Mouse (Mus musculus): Measurements from ENCODE around the gene Thoc6. TPM values are rescaled to one million over a fixed set of nuclear protein-coding genes. Genes with fewer than 3 reads are reported as not detected.

Thoc6 gene
- polyA plus RNA-seq, 1 experiment from 2014 or later, result 58.1 TPM

GRCm38 (mm10) chr17:23660117-23660875 lies 13.4 kb downstream of the Thoc6 start, which contains the start of gene Bicdl2:
TSS of gene Bicdl2 (plus strand) at chr17:23660506.
- WGBS, result 6% methylated on average over 27 of the region's 27 CpGs
- H3K36me3 ChIP-seq (ENCODE audit: control insufficient read depth, insufficient read depth, low read length), result no peaks in the 10 kb centered on the region
- H3K9me3 ChIP-seq (ENCODE audit: control insufficient read depth, low read length), result no peaks in the 10 kb centered on the region
- H3K27ac ChIP-seq (replicated peaks; ENCODE audit: low read depth, low read length), result no peak within 1 kb of the TSS
- peak; percentile 67 for DNase-seq (ENCODE audit: low spot score)
- no peak within 1 kb of the TSS for H3K4me2 ChIP-seq (ENCODE audit: low read depth, severe bottlenecking)
- no peak within 1 kb of the TSS for H3K4me3 ChIP-seq (ENCODE audit: low read depth, low read length)
- ATAC-seq (ENCODE audit: insufficient number of reproducible peaks, low FRiP score, low TSS enrichment, low read depth), result no peak
- H3K27me3 ChIP-seq (ENCODE audit: control insufficient read depth, insufficient read depth, low read length), result peaks cover 22% of the 10 kb centered on the region
- no peak within 1 kb of the TSS for H3K9ac ChIP-seq (ENCODE audit: low read length)
- H3K4me1 ChIP-seq (ENCODE audit: control insufficient read depth, insufficient read depth, low read length), result no peaks in the 10 kb centered on the region

- H3K27me3 ChIP-seq (ENCODE audit: control insufficient read depth, insufficient read depth, low read length), result peaks cover 22% of the 10 kb centered on the region
- no peak overlapping the region for H3K27ac ChIP-seq (replicated peaks; ENCODE audit: low read depth, low read length)
- WGBS, result 79% methylated on average over 3 of the region's 3 CpGs
- ATAC-seq (ENCODE audit: insufficient number of reproducible peaks, low FRiP score, low TSS enrichment, low read depth) (no peak), DNase-seq (ENCODE audit: low spot score) (no peak)
- H3K9me3 ChIP-seq (ENCODE audit: control insufficient read depth, low read length), result no peaks in the 10 kb centered on the region
- H3K4me2 ChIP-seq (ENCODE audit: low read depth, severe bottlenecking), result no peak overlapping the region
- no peak overlapping the region for H3K4me3 ChIP-seq (ENCODE audit: low read depth, low read length)
- H3K36me3 ChIP-seq (ENCODE audit: control insufficient read depth, insufficient read depth, low read length), result no peaks in the 10 kb centered on the region
- H3K4me1 ChIP-seq (ENCODE audit: control insufficient read depth, insufficient read depth, low read length), result no peaks in the 10 kb centered on the region
- no peak overlapping the region for H3K9ac ChIP-seq (ENCODE audit: low read length)
These were observed 15.2 kb downstream of the Thoc6 start for GRCm38 (mm10) chr17:23658450-23658849.

- no peak for DNase-seq (ENCODE audit: low spot score)
- no peaks in the 10 kb centered on the region for H3K4me1 ChIP-seq (ENCODE audit: control insufficient read depth, insufficient read depth, low read length)
- no peaks in the 10 kb centered on the region; the same call in 1 of the 2 replicates for H3K27me3 ChIP-seq (ENCODE audit: control insufficient read depth, insufficient read depth, low read length)
- no peak for ATAC-seq (ENCODE audit: insufficient number of reproducible peaks, low FRiP score, low TSS enrichment, low read depth)
- no peak overlapping the region for H3K4me2 ChIP-seq (ENCODE audit: low read depth, severe bottlenecking)
- no peak overlapping the region for H3K9ac ChIP-seq (ENCODE audit: low read length)
- H3K27ac ChIP-seq (replicated peaks; ENCODE audit: low read depth, low read length), result no peak overlapping the region
- H3K4me3 ChIP-seq (ENCODE audit: low read depth, low read length), result no peak overlapping the region
- 65% methylated on average over 2 of the region's 2 CpGs for WGBS
- no peaks in the 10 kb centered on the region for H3K9me3 ChIP-seq (ENCODE audit: control insufficient read depth, low read length)
- H3K36me3 ChIP-seq (ENCODE audit: control insufficient read depth, insufficient read depth, low read length), result no peaks in the 10 kb centered on the region
These were observed 19.3 kb downstream of the Thoc6 start for GRCm38 (mm10) chr17:23654410-23654809.

GRCm38 (mm10) chr17:23654001-23654400 lies 19.7 kb downstream of the Thoc6 start:
- ATAC-seq (ENCODE audit: insufficient number of reproducible peaks, low FRiP score, low TSS enrichment, low read depth) (no peak), DNase-seq (ENCODE audit: low spot score) (no peak)
- Histone ChIP-seq H3K27ac (replicated peaks; ENCODE audit: low read depth, low read length) (no peak overlapping the region), H3K4me3 (ENCODE audit: low read depth, low read length) (no peak overlapping the region), H3K27me3 (ENCODE audit: control insufficient read depth, insufficient read depth, low read length) (no peaks in the 10 kb centered on the region), H3K36me3 (ENCODE audit: control insufficient read depth, insufficient read depth, low read length) (no peaks in the 10 kb centered on the region), H3K4me2 (ENCODE audit: low read depth, severe bottlenecking) (no peak overlapping the region), H3K9me3 (ENCODE audit: control insufficient read depth, low read length) (no peaks in the 10 kb centered on the region), H3K9ac (ENCODE audit: low read length) (no peak overlapping the region), H3K4me1 (ENCODE audit: control insufficient read depth, insufficient read depth, low read length) (no peaks in the 10 kb centered on the region)
- WGBS, result 60% methylated on average over 6 of the region's 6 CpGs

GRCm38 (mm10) chr17:23653324-23653723 lies 20.4 kb downstream of the Thoc6 start:
- Histone ChIP-seq H3K27me3 (ENCODE audit: control insufficient read depth, insufficient read depth, low read length) (no peaks in the 10 kb centered on the region), H3K36me3 (ENCODE audit: control insufficient read depth, insufficient read depth, low read length) (no peaks in the 10 kb centered on the region), H3K9me3 (ENCODE audit: control insufficient read depth, low read length) (no peaks in the 10 kb centered on the region), H3K9ac (ENCODE audit: low read length) (no peak overlapping the region), H3K27ac (replicated peaks; ENCODE audit: low read depth, low read length) (no peak overlapping the region), H3K4me1 (ENCODE audit: control insufficient read depth, insufficient read depth, low read length) (no peaks in the 10 kb centered on the region), H3K4me3 (ENCODE audit: low read depth, low read length) (no peak overlapping the region), H3K4me2 (ENCODE audit: low read depth, severe bottlenecking) (no peak overlapping the region)
- WGBS, result 86% methylated on average over 1 of the region's 2 CpGs
- no peak for ATAC-seq (ENCODE audit: insufficient number of reproducible peaks, low FRiP score, low TSS enrichment, low read depth)
- DNase-seq (ENCODE audit: low spot score), result no peak

GRCm38 (mm10) chr17:23651363-23651762 lies 22.3 kb downstream of the Thoc6 start:
- Histone ChIP-seq H3K4me2 (ENCODE audit: low read depth, severe bottlenecking) (no peak overlapping the region), H3K4me1 (ENCODE audit: control insufficient read depth, insufficient read depth, low read length) (no peaks in the 10 kb centered on the region), H3K27me3 (ENCODE audit: control insufficient read depth, insufficient read depth, low read length) (no peaks in the 10 kb centered on the region), H3K27ac (replicated peaks; ENCODE audit: low read depth, low read length) (no peak overlapping the region), H3K4me3 (ENCODE audit: low read depth, low read length) (no peak overlapping the region), H3K9me3 (ENCODE audit: control insufficient read depth, low read length) (no peaks in the 10 kb centered on the region), H3K9ac (ENCODE audit: low read length) (no peak overlapping the region), H3K36me3 (ENCODE audit: control insufficient read depth, insufficient read depth, low read length) (no peaks in the 10 kb centered on the region)
- ATAC-seq (ENCODE audit: insufficient number of reproducible peaks, low FRiP score, low TSS enrichment, low read depth) (no peak), DNase-seq (ENCODE audit: low spot score) (no peak)
- 82% methylated on average over 6 of the region's 6 CpGs for WGBS

GRCm38 (mm10) chr17:23645894-23646293 lies 27.8 kb downstream of the Thoc6 start:
- no peaks in the 10 kb centered on the region for H3K4me1 ChIP-seq (ENCODE audit: control insufficient read depth, insufficient read depth, low read length)
- 38% methylated on average over 10 of the region's 10 CpGs for WGBS
- no peak overlapping the region for H3K9ac ChIP-seq (ENCODE audit: low read length)
- H3K4me2 ChIP-seq (ENCODE audit: low read depth, severe bottlenecking), result no peak overlapping the region
- ATAC-seq (ENCODE audit: insufficient number of reproducible peaks, low FRiP score, low TSS enrichment, low read depth) (no peak), DNase-seq (ENCODE audit: low spot score) (no peak)
- H3K27me3 ChIP-seq (ENCODE audit: control insufficient read depth, insufficient read depth, low read length), result peaks cover 11% of the 10 kb centered on the region
- H3K27ac ChIP-seq (replicated peaks; ENCODE audit: low read depth, low read length), result no peak overlapping the region
- H3K36me3 ChIP-seq (ENCODE audit: control insufficient read depth, insufficient read depth, low read length), result no peaks in the 10 kb centered on the region
- H3K9me3 ChIP-seq (ENCODE audit: control insufficient read depth, low read length), result no peaks in the 10 kb centered on the region
- no peak overlapping the region for H3K4me3 ChIP-seq (ENCODE audit: low read depth, low read length)

GRCm38 (mm10) chr17:23644613-23645495 lies 28.8 kb downstream of the Thoc6 start, which contains the start of gene Mmp25:
TSS of gene Mmp25 (minus strand) at chr17:23645277.
- Histone ChIP-seq H3K27ac (replicated peaks; ENCODE audit: low read depth, low read length) (no peak within 1 kb of the TSS), H3K4me2 (ENCODE audit: low read depth, severe bottlenecking) (peak within 1 kb of the TSS; percentile 78), H3K4me3 (ENCODE audit: low read depth, low read length) (peak within 1 kb of the TSS; percentile 41), H3K9ac (ENCODE audit: low read length) (peak within 1 kb of the TSS; percentile 71), H3K27me3 (ENCODE audit: control insufficient read depth, insufficient read depth, low read length) (peaks cover 11% of the 10 kb centered on the region), H3K9me3 (ENCODE audit: control insufficient read depth, low read length) (no peaks in the 10 kb centered on the region), H3K4me1 (ENCODE audit: control insufficient read depth, insufficient read depth, low read length) (no peaks in the 10 kb centered on the region), H3K36me3 (ENCODE audit: control insufficient read depth, insufficient read depth, low read length) (no peaks in the 10 kb centered on the region)
- WGBS, result 1% methylated on average over 58 of the region's 58 CpGs
- ATAC-seq (ENCODE audit: insufficient number of reproducible peaks, low FRiP score, low TSS enrichment, low read depth), result peak; percentile 40; the same call in 1 of the 2 replicates
- peak; percentile 58 for DNase-seq (ENCODE audit: low spot score)

Measured in limb, embryonic 11.5 days (tissue).